Mouse (Mus musculus): ENCODE results near the gene Gsg1l. TPM values are rescaled to one million over a fixed set of nuclear protein-coding genes. Genes with fewer than 3 reads are reported as not detected.
A peak's percentile ranks its signal among the peaks of the same experiment; 100 is the strongest.

Gene Gsg1l
- total RNA-seq, 2 experiments from 2014 or later, result not detected

GRCm38 (mm10) chr7:125991846-125992245, 90.4 kb downstream of the Gsg1l start:
- DNase-seq, result no peak
- intact Hi-C loops (cut with DNase I), result no loop called here

- intact Hi-C loops (cut with DNase I), result no loop called here
- no peak for DNase-seq
Measured at GRCm38 (mm10) chr7:125989969-125990368, 92.2 kb downstream of the Gsg1l start.

- intact Hi-C loops (cut with DNase I), result no loop called here
Measured at GRCm38 (mm10) chr7:125989489-125989888, 92.7 kb downstream of the Gsg1l start.

GRCm38 (mm10) chr7:125988326-125988725, 93.9 kb downstream of the Gsg1l start:
- intact Hi-C loops (cut with DNase I), result no loop called here
- DNase-seq, result no peak

More at GRCm38 (mm10) chr7:125989489-125989888, 92.7 kb downstream of the Gsg1l start:
- no peak for DNase-seq

GRCm38 (mm10) chr7:125987117-125987516, 95.1 kb downstream of the Gsg1l start:
- intact Hi-C loops (cut with DNase I), result no loop called here

GRCm38 (mm10) chr7:125985565-125985964, 96.6 kb downstream of the Gsg1l start:
- intact Hi-C loops (cut with DNase I), result no loop called here
- DNase-seq, result no peak

More at GRCm38 (mm10) chr7:125987117-125987516, 95.1 kb downstream of the Gsg1l start:
- DNase-seq, result no peak

GRCm38 (mm10) chr7:125983902-125984841, 98.0 kb downstream of the Gsg1l start:
- intact Hi-C loops (cut with DNase I), result no loop called here
- no peak for DNase-seq

- intact Hi-C loops (cut with DNase I), result no loop called here
- no peak for DNase-seq
Measured at GRCm38 (mm10) chr7:125979591-125979990, 102.6 kb downstream of the Gsg1l start.

GRCm38 (mm10) chr7:125976695-125977094, 105.5 kb downstream of the Gsg1l start:
- intact Hi-C loops (cut with DNase I), result no loop called here
- no peak for DNase-seq

GRCm38 (mm10) chr7:125975414-125975813, 106.8 kb downstream of the Gsg1l start:
- intact Hi-C loops (cut with DNase I), result no loop called here
- DNase-seq, result no peak

GRCm38 (mm10) chr7:125973874-125974273, 108.3 kb downstream of the Gsg1l start:
- intact Hi-C loops (cut with DNase I), result no loop called here

GRCm38 (mm10) chr7:125972776-125973175, 109.4 kb downstream of the Gsg1l start:
- intact Hi-C loops (cut with DNase I), result no loop called here
- no peak for DNase-seq

More at GRCm38 (mm10) chr7:125973874-125974273, 108.3 kb downstream of the Gsg1l start:
- no peak for DNase-seq

GRCm38 (mm10) chr7:125972174-125972672, 110.0 kb downstream of the Gsg1l start:
- intact Hi-C loops (cut with DNase I), result no loop called here
- no peak for DNase-seq

GRCm38 (mm10) chr7:125969076-125969475, 113.1 kb downstream of the Gsg1l start:
- intact Hi-C loops (cut with DNase I), result loop anchor here (5.0 kb wide), 1 partner anchor 82 kb away; no protein-coding TSS in a partner anchor
- no peak for DNase-seq

GRCm38 (mm10) chr7:125966402-125967261, 115.6 kb downstream of the Gsg1l start:
- intact Hi-C loops (cut with DNase I), result loop anchor here (5.0 kb wide), 1 partner anchor 79 kb away; no protein-coding TSS in a partner anchor
- peak; percentile 30 to 41 for DNase-seq

- no peak for DNase-seq
- intact Hi-C loops (cut with DNase I), result loop anchor here (5.0 kb wide), 1 partner anchor 118 kb away; the partner anchor contains the start of gene Gsg1l
Measured at GRCm38 (mm10) chr7:125964087-125964607, 118.1 kb downstream of the Gsg1l start.

- no peak for DNase-seq
- intact Hi-C loops (cut with DNase I), result loop anchor here (5.0 kb wide), 2 partner anchors 83 to 123 kb away; partner anchors contain the start of gene Gsg1l
Measured at GRCm38 (mm10) chr7:125959294-125960048, 122.7 kb downstream of the Gsg1l start.

- intact Hi-C loops (cut with DNase I), result loop anchor here (5.0 kb wide), 1 partner anchor 83 kb away; no protein-coding TSS in a partner anchor
- DNase-seq, result no peak
Measured at GRCm38 (mm10) chr7:125958856-125959255, 123.4 kb downstream of the Gsg1l start.

GRCm38 (mm10) chr7:125954994-125955393, 127.2 kb downstream of the Gsg1l start:
- intact Hi-C loops (cut with DNase I), result loop anchor here (5.0 kb wide), 1 partner anchor 87 kb away; no protein-coding TSS in a partner anchor

More at GRCm38 (mm10) chr7:125954994-125955393, 127.2 kb downstream of the Gsg1l start:
- DNase-seq, result no peak

All from gastrocnemius, postnatal 36 days (tissue).